Mouse (Mus musculus) brown adipose tissue, adult 24 weeks (tissue): ENCODE results near the gene Defa17. TPM values are rescaled to one million over a fixed set of nuclear protein-coding genes. Genes with fewer than 3 reads are reported as not detected.
"Not testable (repeated sequence)": the region's sequence is repeated elsewhere in the genome, so short reads cannot be mapped to it uniquely, and the experiment has no call there.

Experiments
- H3K27ac ChIP-seq: fragments of 200-500 bp; replicated peaks from 2 replicates; pipeline ENCODE4 v1.5.1; 2012; ENCODE audit warnings: low read depth, mild to moderate bottlenecking, low read length
- H3K4me1 ChIP-seq: fragments of 200-500 bp; 2 replicates; pipeline ENCODE4 v1.6.1; 2012; ENCODE audit warnings: low read length, mixed read lengths; ENCODE audit not compliant: control insufficient read depth, insufficient read depth, insufficient read length
- H3K4me3 ChIP-seq: fragments of 200-500 bp; 2 replicates; pipeline ENCODE4 v1.5.1; 2012; ENCODE audit warnings: low read depth, mild to moderate bottlenecking, low read length, moderate library complexity; ENCODE audit not compliant: insufficient read depth
- polyA plus RNA-seq: library from polyadenylated mRNA; stranded (reverse); fragments of >200 nt; gene quantifications from 2 replicates; pipeline ENCODE4 v1.2.4, GENCODE M21; 2012; ENCODE audit not compliant: missing spikeins, insufficient read depth, insufficient read length

The Defa17 gene
- polyA plus RNA-seq = not detected in 2 replicates

DNA sequence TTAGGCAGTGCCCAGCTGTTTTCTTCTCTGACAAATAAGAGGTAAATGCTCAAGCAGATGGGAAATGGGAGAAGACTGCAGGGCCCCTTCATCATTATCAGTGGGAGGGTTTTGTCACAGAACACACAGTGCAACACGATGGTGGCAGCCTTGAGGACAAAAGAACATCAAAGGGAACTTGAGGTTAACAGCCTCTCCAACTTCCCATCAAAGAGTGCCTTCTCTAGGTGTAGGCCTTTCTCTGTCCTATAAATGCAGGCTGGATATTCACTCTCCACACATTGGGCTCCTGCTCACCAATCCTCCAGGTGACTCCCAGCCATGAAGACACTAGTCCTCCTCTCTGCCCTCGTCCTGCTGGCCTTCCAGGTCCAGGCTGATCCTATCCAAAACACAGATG lies at the start of gene Defa17:
Gene Defa17 (plus strand): TSS at position 301 of the 400 bp plus-strand sequence.
- not testable (repeated sequence) for H3K4me1 ChIP-seq, H3K27ac ChIP-seq, H3K4me3 ChIP-seq

DNA sequence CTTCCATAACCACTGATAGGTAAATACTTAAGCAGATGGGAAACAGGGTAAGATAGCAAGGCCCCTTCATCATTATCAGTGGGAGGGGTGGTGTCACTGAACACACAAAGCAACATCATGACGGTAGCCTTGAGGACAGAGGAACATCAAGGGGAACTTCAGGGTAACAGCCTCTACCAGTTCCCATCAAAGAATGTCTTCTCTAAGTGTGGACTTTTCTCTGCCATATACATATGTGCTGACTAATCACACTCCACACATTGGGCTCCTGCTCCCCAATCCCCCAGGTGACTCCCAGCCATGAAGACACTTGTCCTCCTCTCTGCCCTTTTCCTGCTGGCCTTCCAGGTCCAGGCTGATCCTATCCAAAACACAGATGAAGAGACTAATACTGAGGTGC lies 37.7 kb upstream of the Defa17 start, which contains the start of gene Defa26:
Gene Defa26 (plus strand): TSS at position 301 of the 400 bp plus-strand sequence.
- not testable (repeated sequence) for H3K27ac ChIP-seq, H3K4me3 ChIP-seq, H3K4me1 ChIP-seq

DNA sequence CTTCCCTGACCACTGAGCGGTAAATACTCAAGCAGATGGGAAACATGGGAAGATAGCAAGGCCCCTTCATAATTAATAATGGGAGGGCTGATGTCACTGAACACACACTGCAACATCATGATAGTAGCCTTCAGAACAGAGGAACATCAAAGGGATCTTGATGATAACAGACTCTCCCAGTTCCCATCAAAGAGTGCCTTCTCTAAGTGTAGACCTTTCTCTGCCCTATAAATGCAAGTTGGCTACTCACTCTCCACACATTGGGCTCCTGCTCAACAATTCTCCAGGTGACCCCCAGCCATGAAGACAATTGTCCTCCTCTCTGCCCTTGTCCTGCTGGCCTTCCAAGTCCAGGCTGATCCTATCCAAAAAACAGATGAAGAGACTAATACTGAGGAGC lies 9.9 kb downstream of the Defa17 start, which contains the start of gene Defa34:
Gene Defa34 (plus strand): TSS at position 301 of the 400 bp plus-strand sequence.
- H3K4me3 ChIP-seq, H3K4me1 ChIP-seq, H3K27ac ChIP-seq: not testable (repeated sequence)

DNA sequence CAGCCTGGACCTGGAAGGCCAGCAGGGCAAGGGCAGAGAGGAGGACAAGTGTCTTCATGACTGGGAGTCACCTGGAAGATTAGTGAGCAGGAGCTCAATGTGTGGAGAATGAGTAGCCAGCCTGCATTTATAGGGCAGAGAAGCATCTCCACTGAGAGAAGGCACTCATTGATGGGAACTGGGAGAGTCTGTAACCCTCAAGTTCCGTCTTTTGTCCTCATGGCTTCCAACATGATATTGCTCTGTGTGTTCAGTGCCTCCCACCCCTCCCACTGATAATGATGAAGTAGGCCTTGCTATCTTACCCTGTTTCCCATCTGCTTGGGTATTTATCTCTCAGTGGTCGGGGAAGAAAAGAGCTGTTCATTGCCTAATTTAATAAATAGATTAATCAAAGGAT lies 48.0 kb downstream of the Defa17 start, which contains the start of gene AY761184:
Gene AY761184 (minus strand): TSS at position 101 of the 400 bp plus-strand sequence.
- H3K4me3 ChIP-seq, H3K4me1 ChIP-seq: not testable (repeated sequence)

More for the DNA sequence above, 48.0 kb downstream of the Defa17 start, which contains the start of gene AY761184:
- not testable (repeated sequence) for H3K27ac ChIP-seq

Other genes starting within 250 kb of the Defa17 start
- gene Defa36, start 228.4 kb upstream of the Defa17 start, polyA plus RNA-seq = not detected in 2 replicates
- gene Gm7849, start 199.2 kb upstream of the Defa17 start, polyA plus RNA-seq = not detected in 2 replicates
- not detected in 2 replicates for gene Defa20, start 146.5 kb upstream of the Defa17 start, polyA plus RNA-seq
- not detected in 2 replicates for gene Defa32, start 126.7 kb upstream of the Defa17 start, polyA plus RNA-seq
- gene Defa37, start 90.4 kb upstream of the Defa17 start, polyA plus RNA-seq = not detected in 2 replicates
- gene Defa28, start 72.8 kb upstream of the Defa17 start, polyA plus RNA-seq = not detected in 2 replicates
- gene Gm7861, start 61.3 kb upstream of the Defa17 start, polyA plus RNA-seq = not detected in 2 replicates
- not detected in 2 replicates for gene Defa26, start 37.6 kb upstream of the Defa17 start, polyA plus RNA-seq
- gene Defa34, start 10.0 kb downstream of the Defa17 start, polyA plus RNA-seq = not detected in 2 replicates
- gene AY761184, start 47.9 kb downstream of the Defa17 start, polyA plus RNA-seq = not detected in 2 replicates
- not detected in 2 replicates for gene Defa24, start 78.7 kb downstream of the Defa17 start, polyA plus RNA-seq
- not detected in 2 replicates for gene Defb50, start 167.8 kb downstream of the Defa17 start, polyA plus RNA-seq
- gene Defb2, start 184.1 kb downstream of the Defa17 start, polyA plus RNA-seq = not detected in 2 replicates
- gene Defb10, start 203.1 kb downstream of the Defa17 start, polyA plus RNA-seq = not detected in 2 replicates
- not detected in 2 replicates for gene Defb9, start 229.6 kb downstream of the Defa17 start, polyA plus RNA-seq